Mouse (Mus musculus) splenic B cell, adult 2 months (primary cell): ENCODE results near the gene Plxnb1.

Experiments
- DNase-seq: peaks from one replicate; pipeline ENCODE4 v3.0.0-alpha.2; 2011; ENCODE audit warnings: low read depth, low spot score
- H3K27me3 ChIP-seq: 2 replicates; pipeline ENCODE4 v1.6.1; 2012; ENCODE audit warnings: mild to moderate bottlenecking, low read length, moderate library complexity, mixed read lengths; ENCODE audit not compliant: control insufficient read depth, poor library complexity, insufficient read depth, severe bottlenecking
- H3K36me3 ChIP-seq: 2 replicates; pipeline ENCODE4 v1.6.1; 2012; ENCODE audit warnings: mild to moderate bottlenecking, low read length, moderate library complexity, mixed read lengths; ENCODE audit not compliant: control insufficient read depth, poor library complexity, insufficient read depth, severe bottlenecking

The Plxnb1 gene

GRCm38 (mm10) chr9:109095137-109095982, at the start of gene Plxnb1:
Gene Plxnb1, plus strand, starts transcription at chr9:109095389.
- DNase-seq: peak; percentile 68
- Histone ChIP-seq H3K36me3 (peaks cover 2% of the 10 kb centered on the region; the same call in 1 of the 2 replicates), H3K27me3 (no peaks in the 10 kb centered on the region)

GRCm38 (mm10) chr9:109046306-109046705, 48.9 kb upstream of the Plxnb1 start:
- peak; percentile 86 for DNase-seq
- Histone ChIP-seq H3K36me3 (peaks cover 2% of the 10 kb centered on the region; the same call in 1 of the 2 replicates), H3K27me3 (no peaks in the 10 kb centered on the region)

GRCm38 (mm10) chr9:109049316-109049715, 45.9 kb upstream of the Plxnb1 start:
- H3K27me3 ChIP-seq: no peaks in the 10 kb centered on the region
- peaks cover under 1% of the 10 kb centered on the region for H3K36me3 ChIP-seq
- no peak for DNase-seq

GRCm38 (mm10) chr9:109049996-109050673, 45.1 kb upstream of the Plxnb1 start:
- DNase-seq: peak; percentile 44
- Histone ChIP-seq H3K36me3 (no peaks in the 10 kb centered on the region; the same call in none of the 2 replicates), H3K27me3 (no peaks in the 10 kb centered on the region)

GRCm38 (mm10) chr9:109050674-109050997, 44.6 kb upstream of the Plxnb1 start:
- H3K36me3 ChIP-seq: no peaks in the 10 kb centered on the region; the same call in none of the 2 replicates
- H3K27me3 ChIP-seq: no peaks in the 10 kb centered on the region
- DNase-seq: no peak

- no peaks in the 10 kb centered on the region for H3K27me3 ChIP-seq
- peak; percentile 91 for DNase-seq
- H3K36me3 ChIP-seq: peaks cover under 1% of the 10 kb centered on the region
These were observed 44.1 kb upstream of the Plxnb1 start for GRCm38 (mm10) chr9:109051011-109051501.

- DNase-seq: peak; percentile 94
- Histone ChIP-seq H3K27me3 (no peaks in the 10 kb centered on the region), H3K36me3 (peaks cover 9% of the 10 kb centered on the region)
These were observed 43.3 kb upstream of the Plxnb1 start for GRCm38 (mm10) chr9:109051651-109052489.

- DNase-seq: peak; percentile 58
- Histone ChIP-seq H3K27me3 (no peaks in the 10 kb centered on the region), H3K36me3 (peaks cover 11% of the 10 kb centered on the region)
These were observed 42.5 kb upstream of the Plxnb1 start for GRCm38 (mm10) chr9:109052490-109053260.

- no peak for DNase-seq
- Histone ChIP-seq H3K27me3 (no peaks in the 10 kb centered on the region), H3K36me3 (peaks cover 13% of the 10 kb centered on the region)
These were observed 41.8 kb upstream of the Plxnb1 start for GRCm38 (mm10) chr9:109053366-109053765.

- H3K27me3 ChIP-seq: no peaks in the 10 kb centered on the region
- H3K36me3 ChIP-seq: peaks cover 13% of the 10 kb centered on the region
- DNase-seq: peak; percentile 16
These were observed 41.3 kb upstream of the Plxnb1 start for GRCm38 (mm10) chr9:109053851-109054250.

GRCm38 (mm10) chr9:109054712-109055111, 40.5 kb upstream of the Plxnb1 start:
- peaks cover 13% of the 10 kb centered on the region for H3K36me3 ChIP-seq
- DNase-seq: peak; percentile 87
- H3K27me3 ChIP-seq: no peaks in the 10 kb centered on the region

GRCm38 (mm10) chr9:109055271-109056030, 39.7 kb upstream of the Plxnb1 start:
- Histone ChIP-seq H3K27me3 (no peaks in the 10 kb centered on the region), H3K36me3 (peaks cover 13% of the 10 kb centered on the region)
- DNase-seq: peak; percentile 31

- Histone ChIP-seq H3K36me3 (peaks cover 13% of the 10 kb centered on the region), H3K27me3 (no peaks in the 10 kb centered on the region)
- no peak for DNase-seq
These were observed 39.0 kb upstream of the Plxnb1 start for GRCm38 (mm10) chr9:109056081-109056690.
